Mouse (Mus musculus) kidney, embryonic 16.5 days (tissue): Measurements from ENCODE around the gene Nos1. TPM values are rescaled to one million over a fixed set of nuclear protein-coding genes. Genes with fewer than 3 reads are reported as not detected.
A peak's percentile ranks its signal among the peaks of the same experiment; 100 is the strongest.

Source experiments
- ATAC-seq: fragments of 200-750 bp; cut with Nextera tagmentation; 2 replicates; pipeline ENCODE4 v1.8.0; 2017; ENCODE audit warnings: moderate TSS enrichment; ENCODE audit not compliant: low FRiP score, low TSS enrichment
- H3K27ac ChIP-seq: fragments of 300-500 bp; sonication (generic); 2 replicates; pipeline ENCODE4 v1.5.1; 2014; ENCODE audit warnings: low read length
- H3K27me3 ChIP-seq: fragments of 300-500 bp; sonication (generic); 2 replicates; pipeline ENCODE4 v1.6.1; 2014; ENCODE audit warnings: low read length, control low read depth, mixed read lengths; ENCODE audit not compliant: insufficient read depth
- H3K36me3 ChIP-seq: fragments of 300-500 bp; sonication (generic); 2 replicates; pipeline ENCODE4 v1.6.1; 2014; ENCODE audit warnings: low read length, control low read depth, mixed read lengths; ENCODE audit not compliant: insufficient read depth
- H3K4me1 ChIP-seq: fragments of 300-500 bp; sonication (generic); 2 replicates; pipeline ENCODE4 v1.6.1; 2014; ENCODE audit warnings: low read length, control low read depth, mixed read lengths; ENCODE audit not compliant: insufficient read depth
- H3K4me2 ChIP-seq: fragments of 300-500 bp; sonication (generic); replicated peaks from 2 replicates; pipeline ENCODE4 v1.6.1; 2014; ENCODE audit warnings: low read depth, low read length
- H3K4me3 ChIP-seq: fragments of 300-500 bp; sonication (generic); 2 replicates; pipeline ENCODE4 v1.5.1; 2014; ENCODE audit warnings: mild to moderate bottlenecking, low read length
- H3K9ac ChIP-seq: fragments of 300-500 bp; sonication (generic); replicated peaks from 2 replicates; pipeline ENCODE4 v1.6.1; 2014; ENCODE audit warnings: low read length
- H3K9me3 ChIP-seq: fragments of 300-500 bp; sonication (generic); 2 replicates; pipeline ENCODE4 v1.6.1; 2016; ENCODE audit warnings: low read length, control low read depth
- WGBS: fragments of 180-500 bp; shearing (Covaris S2); extraction: QIAGEN DNeasy Blood & Tissue Kit; methylation state at CpG from one replicate; pipeline ENCODE4 v1.1.7; 2014; 5-methylcytosine and 5-hydroxymethylcytosine counted together
- polyA plus RNA-seq: library from polyadenylated mRNA; unstranded; fragments of >200 nt; fragmentation: Nextera tagmentation; extraction: Ambion mirVana; gene quantifications from 2 replicates; pipeline ENCODE4 v1.2.1, GENCODE M21; 2015

Nos1 gene
- 1.0 and 1.1 TPM in 2 replicates for polyA plus RNA-seq

DNA sequence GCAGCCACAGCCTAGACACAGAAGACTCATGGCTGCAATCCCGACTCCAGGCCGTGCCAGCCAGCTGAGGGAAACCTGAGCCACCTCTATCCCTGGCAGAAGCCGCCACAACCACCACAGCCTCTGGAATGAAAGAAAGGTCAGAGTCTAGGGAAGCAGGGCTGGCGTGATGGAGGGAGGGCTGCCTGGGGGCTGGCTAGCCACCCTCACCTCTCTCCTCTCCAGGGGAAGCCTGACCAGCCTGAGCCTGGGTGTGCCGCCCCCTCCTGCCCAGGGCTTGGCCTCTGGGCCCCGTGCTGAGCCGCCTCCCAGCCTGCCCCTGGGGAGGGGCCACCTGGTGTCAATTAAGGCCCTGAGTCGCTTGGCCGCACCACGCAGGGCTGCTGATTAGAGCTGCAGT is at the start of gene Nos1:
TSS of gene Nos1 (plus strand) at position 352 of the 400 bp plus-strand sequence.
- peak within 1 kb of the TSS; percentile 27 for H3K9ac ChIP-seq
- H3K4me1 ChIP-seq = peaks cover 7% of the 10 kb centered on the region; the same call in 1 of the 2 replicates
- 20% methylated on average over 10 of the region's 10 CpGs for WGBS
- H3K27ac ChIP-seq = no peak within 1 kb of the TSS
- H3K9me3 ChIP-seq = 0 out of 2 replicates have a peak, but pooled peaks cover 3% of the 10 kb centered on the region
- no peaks in the 10 kb centered on the region for H3K36me3 ChIP-seq
- no peak within 1 kb of the TSS for H3K4me3 ChIP-seq
- no peaks in the 10 kb centered on the region for H3K27me3 ChIP-seq
- H3K4me2 ChIP-seq = 0 out of 2 replicates have a peak within 1 kb of the TSS, but pooled peaks have one; percentile 14
- peak; percentile 77 for ATAC-seq

DNA sequence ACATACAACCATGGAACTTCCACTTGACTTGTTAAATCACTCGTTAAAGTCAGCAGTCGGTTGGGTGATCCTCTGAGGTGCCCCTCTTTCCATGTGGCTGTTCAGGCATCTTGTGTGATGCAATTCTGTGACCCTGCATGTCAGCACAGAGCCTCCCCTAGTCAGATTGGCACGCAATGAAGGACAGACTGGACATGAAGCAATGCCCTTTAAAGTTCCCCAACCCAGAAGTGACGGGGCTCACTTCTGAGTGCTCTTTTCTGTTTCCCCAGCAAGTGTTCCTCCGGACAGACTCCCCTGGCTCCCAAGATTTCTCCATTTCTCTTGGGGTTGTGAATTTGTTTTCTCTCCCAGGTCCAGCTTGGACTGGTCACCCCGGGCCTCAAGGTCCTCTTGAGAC is 49.5 kb upstream of the Nos1 start:
- ATAC-seq = no peak
- Histone ChIP-seq H3K27ac (0 out of 2 replicates have a peak overlapping the region, but pooled peaks have one; percentile 13), H3K4me2 (no peak overlapping the region), H3K9me3 (no peaks in the 10 kb centered on the region), H3K9ac (no peak overlapping the region), H3K4me3 (no peak overlapping the region), H3K27me3 (no peaks in the 10 kb centered on the region), H3K4me1 (peaks cover 13% of the 10 kb centered on the region), H3K36me3 (no peaks in the 10 kb centered on the region)
- WGBS = 70% methylated on average over 6 of the region's 6 CpGs

DNA sequence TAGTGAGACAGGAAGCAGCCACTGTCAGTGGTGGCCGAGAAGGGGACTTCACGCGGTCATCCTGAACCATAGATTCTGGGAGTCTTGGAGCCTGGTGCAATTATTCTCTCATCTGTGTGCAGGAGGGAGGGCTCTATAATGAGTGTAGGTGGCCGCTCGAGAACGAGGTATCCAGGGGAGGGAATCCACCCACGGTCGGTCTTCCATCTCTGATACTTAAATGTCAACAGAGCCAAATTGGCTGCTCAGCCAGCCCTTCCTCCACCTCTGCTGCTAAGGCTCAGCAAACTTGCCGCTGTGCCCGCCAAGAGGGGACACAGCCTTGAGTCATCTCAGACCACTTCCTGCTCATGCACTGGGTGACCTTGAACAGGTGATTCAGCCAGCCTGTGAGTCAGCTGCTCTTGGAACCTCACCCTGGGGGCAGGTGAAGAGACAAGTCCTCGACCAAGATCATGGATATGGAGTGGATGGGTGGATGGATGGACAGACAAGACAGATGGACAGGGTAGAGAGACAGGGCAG is 36.1 kb upstream of the Nos1 start:
- 46% methylated on average over 11 of the region's 11 CpGs for WGBS
- ATAC-seq = no peak
- Histone ChIP-seq H3K4me3 (no peak overlapping the region), H3K36me3 (no peaks in the 10 kb centered on the region), H3K9me3 (no peaks in the 10 kb centered on the region), H3K9ac (no peak overlapping the region), H3K27me3 (no peaks in the 10 kb centered on the region), H3K27ac (no peak overlapping the region), H3K4me1 (peaks cover 26% of the 10 kb centered on the region), H3K4me2 (no peak overlapping the region)

DNA sequence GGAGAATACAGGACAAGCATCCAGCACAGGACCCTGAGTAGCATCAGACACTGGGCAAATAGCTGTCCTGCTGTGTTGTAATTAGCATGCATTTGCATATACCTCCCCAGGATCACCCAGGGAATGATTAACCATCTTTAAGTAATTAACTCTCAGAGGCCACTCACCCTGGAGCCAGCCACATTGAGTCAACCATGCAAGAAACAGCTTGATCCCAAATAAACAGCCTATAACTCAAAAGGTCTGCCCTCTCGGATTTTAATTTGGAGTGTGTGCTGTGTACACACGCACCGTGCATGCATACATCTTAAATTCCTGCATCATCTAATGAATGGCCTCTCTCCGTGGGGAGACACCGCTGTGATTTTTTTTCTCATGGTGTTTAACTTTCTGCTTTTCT is 31.5 kb upstream of the Nos1 start:
- Histone ChIP-seq H3K27ac (peak overlapping the region; percentile 76), H3K4me1 (peaks cover 33% of the 10 kb centered on the region), H3K27me3 (no peaks in the 10 kb centered on the region), H3K4me3 (no peak overlapping the region), H3K9ac (no peak overlapping the region), H3K9me3 (peaks cover 4% of the 10 kb centered on the region; the same call in 1 of the 2 replicates), H3K4me2 (0 out of 2 replicates have a peak overlapping the region, but pooled peaks have one; percentile 4), H3K36me3 (no peaks in the 10 kb centered on the region)
- ATAC-seq = peak; percentile 77
- 15% methylated on average over 5 of the region's 5 CpGs for WGBS

DNA sequence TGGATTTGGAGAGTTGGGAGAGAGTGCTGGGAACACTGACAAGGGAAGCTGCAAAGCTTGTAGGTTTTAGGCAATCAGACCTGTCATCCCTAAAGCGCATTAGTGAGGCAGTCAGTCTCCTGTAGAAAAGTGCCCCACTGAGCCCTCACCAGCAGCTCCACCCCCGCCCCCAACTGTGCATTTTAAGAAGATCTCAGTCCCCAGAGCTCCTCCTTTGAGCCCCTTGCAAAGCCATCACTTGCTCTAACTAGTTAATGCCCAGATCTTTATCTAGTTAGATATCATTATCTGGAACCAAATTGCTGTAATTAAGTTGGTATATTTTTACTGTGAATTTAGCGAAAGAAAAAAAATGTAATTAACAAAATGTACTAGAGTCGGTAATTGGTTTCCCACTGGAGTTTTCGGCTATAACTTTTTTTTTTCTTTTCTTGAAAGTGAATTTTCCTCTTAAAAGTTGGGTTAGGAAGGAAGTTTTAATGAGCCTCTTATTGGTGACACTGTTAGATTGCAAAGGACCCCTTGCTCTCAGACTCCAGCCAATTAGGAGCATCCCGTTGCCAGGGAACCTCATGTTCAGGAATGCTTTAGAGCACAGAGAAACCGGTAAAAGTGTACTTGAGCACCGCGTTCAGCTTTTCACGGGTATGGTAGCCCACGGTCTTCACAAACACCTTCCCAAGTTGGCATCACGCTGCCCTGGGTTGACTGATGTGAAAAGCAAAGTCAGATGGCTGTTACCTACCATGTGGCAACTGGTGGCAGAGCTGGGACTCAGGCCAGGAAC is 22.9 kb upstream of the Nos1 start:
- Histone ChIP-seq H3K9ac (no peak overlapping the region), H3K27ac (no peak overlapping the region), H3K36me3 (no peaks in the 10 kb centered on the region), H3K27me3 (no peaks in the 10 kb centered on the region), H3K9me3 (peaks cover 4% of the 10 kb centered on the region; the same call in 1 of the 2 replicates), H3K4me1 (no peaks in the 10 kb centered on the region), H3K4me2 (no peak overlapping the region), H3K4me3 (no peak overlapping the region)
- no peak for ATAC-seq
- 62% methylated on average over 12 of the region's 12 CpGs for WGBS

DNA sequence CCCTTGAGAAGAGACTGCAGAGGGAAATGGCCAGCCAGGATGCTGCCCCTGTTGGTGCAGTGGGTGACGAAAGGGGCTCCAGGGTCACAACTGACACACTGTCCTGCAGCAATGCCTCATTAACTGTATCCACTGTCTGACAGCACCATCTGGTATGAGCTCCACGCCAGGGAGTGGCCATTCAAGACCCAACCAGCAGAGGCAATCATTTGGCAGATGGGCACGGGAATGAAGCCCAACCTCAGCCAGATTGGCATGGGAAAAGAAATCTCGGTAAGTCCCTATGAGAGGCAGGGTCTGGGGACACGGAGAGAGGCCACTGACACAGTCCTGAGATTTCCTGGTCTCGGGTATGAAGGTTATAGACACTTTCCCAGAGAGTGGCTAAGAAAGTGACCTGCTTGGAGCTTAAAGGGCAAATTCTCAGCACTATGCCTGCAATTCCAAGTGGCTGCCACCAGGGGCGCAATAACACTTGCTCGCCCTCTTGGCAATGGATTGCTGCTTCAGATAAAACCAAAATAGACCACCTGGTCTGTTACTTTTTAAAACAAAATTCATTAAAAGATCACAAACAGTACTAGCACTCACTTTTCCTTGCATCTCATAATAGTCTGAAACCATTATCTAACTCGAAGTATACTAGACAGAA is 19.5 kb upstream of the Nos1 start:
- Histone ChIP-seq H3K4me1 (0 out of 2 replicates have a peak, but pooled peaks cover 3% of the 10 kb centered on the region), H3K27me3 (no peaks in the 10 kb centered on the region), H3K36me3 (no peaks in the 10 kb centered on the region), H3K9ac (no peak overlapping the region), H3K9me3 (no peaks in the 10 kb centered on the region), H3K4me3 (no peak overlapping the region), H3K4me2 (no peak overlapping the region), H3K27ac (no peak overlapping the region)
- WGBS = 74% methylated on average over 9 of the region's 9 CpGs
- no peak for ATAC-seq

DNA sequence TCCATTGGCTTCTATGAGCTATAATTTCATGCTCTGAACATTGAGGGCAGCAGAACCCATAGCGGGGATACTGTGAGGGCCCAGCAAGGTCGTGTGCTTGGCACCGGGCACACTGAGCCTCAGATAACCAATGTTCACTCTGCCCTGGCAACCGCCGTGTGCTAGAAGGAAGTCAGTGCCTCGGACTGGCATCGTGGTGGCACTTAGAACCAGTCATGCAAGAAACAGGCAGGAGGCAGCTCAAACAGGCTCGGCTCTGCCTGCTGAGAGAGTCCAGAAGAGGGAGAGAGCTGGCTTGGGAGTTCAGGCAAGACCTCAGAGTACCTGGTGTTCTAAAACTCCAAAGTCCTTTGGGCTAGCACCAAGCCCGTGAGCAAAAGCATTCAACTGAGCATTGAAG is 16.3 kb upstream of the Nos1 start:
- Histone ChIP-seq H3K27ac (peak overlapping the region; percentile 29), H3K4me2 (no peak overlapping the region), H3K9me3 (no peaks in the 10 kb centered on the region), H3K27me3 (no peaks in the 10 kb centered on the region), H3K4me1 (0 out of 2 replicates have a peak, but pooled peaks cover 3% of the 10 kb centered on the region), H3K36me3 (no peaks in the 10 kb centered on the region), H3K4me3 (no peak overlapping the region), H3K9ac (0 out of 2 replicates have a peak overlapping the region, but pooled peaks have one; percentile 22)
- ATAC-seq = 0 out of 2 replicates have a peak, but pooled peaks have one; percentile 62
- WGBS = 71% methylated on average over 9 of the region's 9 CpGs

DNA sequence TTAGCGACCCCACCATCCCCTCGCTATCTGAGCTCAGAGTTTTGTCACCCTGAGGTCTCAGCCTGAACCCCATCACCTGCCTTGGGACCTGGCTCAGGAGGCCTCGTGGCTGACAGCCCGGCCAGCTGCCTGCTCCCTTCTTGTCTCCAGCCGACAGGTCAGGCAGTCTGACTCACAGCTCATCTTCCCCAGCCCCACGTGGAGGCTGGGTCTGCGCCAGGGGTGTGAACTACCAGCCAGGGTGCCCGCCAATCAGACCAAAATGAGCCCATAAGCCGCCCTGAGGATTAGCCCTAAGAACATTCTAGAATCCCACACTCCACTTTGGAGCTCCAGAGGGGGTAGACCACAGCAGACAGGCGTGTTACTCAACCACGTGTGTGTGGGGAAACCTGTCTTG is 1.7 kb upstream of the Nos1 start:
- no peaks in the 10 kb centered on the region for H3K9me3 ChIP-seq
- H3K4me1 ChIP-seq = peaks cover 7% of the 10 kb centered on the region; the same call in 1 of the 2 replicates
- no peak overlapping the region for H3K27ac ChIP-seq
- no peak for ATAC-seq
- H3K9ac ChIP-seq = no peak overlapping the region
- no peak overlapping the region for H3K4me2 ChIP-seq
- no peaks in the 10 kb centered on the region for H3K27me3 ChIP-seq
- WGBS = 60% methylated on average over 11 of the region's 11 CpGs
- H3K36me3 ChIP-seq = no peaks in the 10 kb centered on the region
- H3K4me3 ChIP-seq = no peak overlapping the region

DNA sequence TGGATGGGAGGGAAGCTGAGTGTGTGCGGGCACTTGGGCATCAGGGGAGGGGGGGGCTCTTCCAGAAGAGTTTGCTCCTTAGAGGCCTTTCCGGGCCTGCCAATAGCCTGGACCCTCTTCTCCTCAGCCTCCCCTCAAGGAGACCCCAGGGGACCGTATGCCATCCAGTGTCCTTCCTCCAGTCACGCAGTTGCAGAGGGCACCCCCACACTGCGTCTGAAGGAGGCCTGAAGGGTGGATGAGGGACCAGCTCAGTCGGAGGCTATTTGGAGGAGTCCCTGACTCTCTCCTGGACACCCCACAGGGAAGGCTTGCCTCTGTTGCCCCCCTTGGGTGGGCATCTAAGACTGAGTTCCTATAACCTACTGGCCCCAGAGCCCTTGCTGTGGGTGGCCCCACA is 346 bp downstream of the Nos1 start:
- ATAC-seq = peak; percentile 37; the same call in 1 of the 2 replicates
- H3K4me1 ChIP-seq = peaks cover 7% of the 10 kb centered on the region; the same call in 1 of the 2 replicates
- H3K36me3 ChIP-seq = no peaks in the 10 kb centered on the region
- H3K9me3 ChIP-seq = 0 out of 2 replicates have a peak, but pooled peaks cover 3% of the 10 kb centered on the region
- no peak overlapping the region for H3K27ac ChIP-seq
- 64% methylated on average over 5 of the region's 6 CpGs for WGBS
- 0 out of 2 replicates have a peak overlapping the region, but pooled peaks have one; percentile 14 for H3K4me2 ChIP-seq
- H3K9ac ChIP-seq = peak overlapping the region; percentile 27; the same call in 1 of the 2 replicates
- H3K4me3 ChIP-seq = no peak overlapping the region
- no peaks in the 10 kb centered on the region for H3K27me3 ChIP-seq
